Mouse (Mus musculus) spleen, adult 18-20 months (tissue): ENCODE data around the gene AI481877.
"Not testable (repeated sequence)": the region's sequence is repeated elsewhere in the genome, so short reads cannot be mapped to it uniquely, and the experiment has no call there.

ENCODE experiments used
- DNase-seq, 2 experiments: peaks; one replicate each; pipeline ENCODE4 v3.0.0; 2022; ENCODE audit warnings: mixed read lengths in 2 of 2

AI481877 gene

GRCm38 (mm10) chr4:59138507-59139033, at the start of gene AI481877:
TSS of gene AI481877 (minus strand) at chr4:59138983.
- DNase-seq = not testable (repeated sequence)

DNA sequence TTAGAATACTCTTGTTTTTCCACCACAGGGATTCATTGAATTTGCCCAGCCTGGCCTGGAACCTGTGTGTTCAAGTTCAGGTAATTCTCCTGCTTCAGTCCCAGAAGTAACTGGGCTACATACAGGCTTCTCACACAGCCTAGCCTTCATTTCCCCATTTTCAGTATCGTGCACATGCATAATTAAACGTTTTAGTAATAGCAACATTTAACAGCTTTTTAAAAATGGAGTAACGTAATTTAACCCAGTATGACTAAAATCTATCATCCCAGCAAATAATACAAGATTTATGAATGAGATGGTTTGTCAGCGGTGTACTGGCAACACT, 49.7 kb upstream of the AI481877 start:
- DNase-seq = no peak

GRCm38 (mm10) chr4:59187289-59187688, 48.5 kb upstream of the AI481877 start:
- peak in 1 of 2 experiments; percentile 51 for DNase-seq

DNA sequence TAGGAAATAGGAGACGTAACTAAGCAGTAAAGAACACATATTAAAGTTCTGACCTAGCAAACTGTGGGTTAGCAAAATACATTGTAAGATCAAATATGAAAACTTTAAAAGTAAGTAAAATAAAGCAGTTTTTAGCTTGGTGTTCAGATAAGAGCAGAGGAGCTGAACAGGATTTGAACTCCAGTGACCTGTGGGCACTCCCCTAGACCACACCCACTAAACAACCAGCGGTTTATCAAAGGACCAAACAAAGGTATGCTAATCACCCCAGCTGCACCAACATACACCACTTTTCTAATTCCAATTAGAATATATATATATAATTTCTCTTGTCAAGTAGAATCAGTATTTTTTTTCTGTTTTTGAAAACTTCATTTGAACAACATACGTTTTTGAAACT, 46.9 kb upstream of the AI481877 start:
- no peak for DNase-seq

DNA sequence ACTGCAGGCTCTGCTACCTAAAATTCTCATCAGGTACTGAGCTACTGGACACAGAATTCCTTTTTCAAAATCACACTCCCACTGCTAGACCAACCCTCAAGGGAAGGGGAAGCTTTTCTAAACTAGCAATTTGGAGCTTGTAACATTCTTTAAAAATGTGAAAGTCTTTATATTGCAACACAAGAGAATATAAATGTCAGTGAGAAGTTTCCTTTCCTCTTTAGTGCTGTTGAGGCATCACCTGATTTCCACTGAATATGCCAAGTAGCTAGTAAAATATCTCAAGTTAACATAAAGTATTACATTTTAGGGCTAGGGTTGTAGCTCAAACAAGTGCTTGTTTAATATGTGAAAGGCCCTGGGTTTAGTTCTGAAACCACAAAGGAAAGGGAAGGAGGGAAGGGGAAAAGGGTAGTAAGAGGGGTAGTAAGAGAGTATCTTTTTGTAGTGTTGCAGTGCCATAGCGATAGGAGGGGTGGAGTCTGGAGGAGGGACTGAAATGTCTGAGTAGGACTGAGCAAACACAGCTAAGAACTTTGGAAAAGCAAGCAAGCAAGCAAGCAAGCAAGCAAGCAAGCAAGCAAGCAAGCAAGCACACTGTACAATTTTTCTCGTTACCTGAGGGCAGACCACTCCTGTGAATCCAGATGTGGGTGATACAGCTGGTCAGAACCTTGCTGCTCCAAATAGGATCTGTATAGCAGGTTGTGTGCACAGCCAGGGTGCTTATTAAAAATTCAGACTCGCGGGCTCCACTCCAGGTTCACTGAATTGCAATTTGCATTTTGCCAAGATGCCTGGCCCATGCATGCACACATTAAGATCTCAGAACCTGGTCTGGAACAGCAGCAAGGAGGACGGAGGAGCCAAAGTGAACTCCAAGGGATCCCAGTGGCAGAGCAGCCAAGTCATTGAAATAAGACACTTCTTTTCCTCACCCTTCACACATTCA, 42.8 kb upstream of the AI481877 start:
- no peak for DNase-seq

- no peak for DNase-seq
These were observed 38.8 kb upstream of the AI481877 start for GRCm38 (mm10) chr4:59177566-59177965.

- DNase-seq = no peak
These were observed 37.1 kb upstream of the AI481877 start for GRCm38 (mm10) chr4:59175929-59176328.

GRCm38 (mm10) chr4:59175003-59175402, 36.2 kb upstream of the AI481877 start:
- DNase-seq = no peak

DNA sequence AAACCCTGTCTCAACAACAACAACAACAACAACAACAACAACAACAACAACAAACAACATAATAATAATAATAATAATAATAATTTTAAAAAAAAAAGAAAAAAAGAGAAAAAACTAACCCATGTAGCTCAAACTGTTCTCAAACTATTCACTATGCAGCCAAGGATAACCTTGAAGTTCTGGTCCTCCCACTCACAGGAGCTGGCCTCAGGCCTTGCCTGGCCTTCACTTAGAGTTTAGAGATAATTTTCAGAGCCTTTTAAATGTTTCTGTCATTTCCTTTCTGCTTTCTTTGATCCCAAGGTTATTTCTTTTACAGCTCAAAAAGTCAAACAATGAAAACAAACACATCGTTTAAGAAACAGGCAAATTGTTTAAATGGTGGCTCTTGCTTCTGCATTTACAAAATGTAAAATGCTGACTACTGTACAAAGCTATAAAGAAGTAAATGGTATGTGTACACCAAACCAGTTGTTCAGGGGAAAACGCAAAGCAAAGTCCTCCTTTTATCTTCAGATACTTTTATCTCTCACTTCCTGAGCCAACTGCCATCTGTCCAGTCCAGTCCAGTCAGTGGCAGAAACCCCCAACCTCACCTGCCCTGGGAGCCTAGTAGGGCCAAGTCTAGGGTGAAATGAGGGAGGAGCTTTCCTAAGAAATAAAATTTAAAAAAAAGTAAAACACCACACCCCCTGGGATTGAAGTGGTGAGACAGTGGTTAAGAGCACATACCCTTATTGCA, 34.6 kb upstream of the AI481877 start:
- DNase-seq = no peak

DNA sequence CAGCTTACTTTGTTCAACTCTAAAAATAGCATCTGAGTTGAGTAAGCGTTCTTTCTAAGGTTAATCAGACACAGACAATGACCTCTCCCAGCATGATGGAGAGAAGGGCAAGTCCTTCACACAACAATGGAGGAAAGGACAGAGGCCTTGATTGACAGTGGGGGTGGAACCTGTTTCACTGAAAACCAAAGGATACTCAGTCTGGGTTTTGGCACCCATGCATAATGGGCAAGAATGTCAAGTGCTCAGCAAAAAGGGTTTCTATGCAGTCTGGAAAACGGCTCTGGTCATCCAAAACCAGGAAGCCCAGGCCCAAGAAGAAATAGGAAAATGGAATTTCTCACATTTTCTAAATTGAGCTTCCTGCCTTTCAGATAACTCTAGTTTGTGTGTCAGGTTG, 33.8 kb upstream of the AI481877 start:
- DNase-seq = no peak

DNA sequence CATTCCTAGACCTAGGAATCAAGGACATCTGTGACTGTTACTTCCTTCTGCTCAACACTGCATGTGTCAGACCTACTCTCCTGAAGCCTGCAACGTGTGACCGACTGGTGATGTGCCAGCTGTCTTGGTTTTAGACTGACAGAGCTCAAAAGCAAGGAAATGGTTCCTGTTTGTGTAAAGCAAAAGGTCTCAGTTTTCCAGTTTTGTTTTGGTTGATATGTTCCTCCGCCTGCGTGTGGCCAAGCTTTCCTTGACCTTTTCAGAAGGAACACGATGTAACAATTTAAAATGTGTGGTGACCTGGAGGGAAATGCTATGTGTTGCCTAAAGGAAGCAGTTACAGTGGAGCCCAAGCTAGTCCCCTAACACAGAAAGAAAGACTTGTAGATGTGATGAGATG, 31.2 kb upstream of the AI481877 start:
- no peak for DNase-seq

DNA sequence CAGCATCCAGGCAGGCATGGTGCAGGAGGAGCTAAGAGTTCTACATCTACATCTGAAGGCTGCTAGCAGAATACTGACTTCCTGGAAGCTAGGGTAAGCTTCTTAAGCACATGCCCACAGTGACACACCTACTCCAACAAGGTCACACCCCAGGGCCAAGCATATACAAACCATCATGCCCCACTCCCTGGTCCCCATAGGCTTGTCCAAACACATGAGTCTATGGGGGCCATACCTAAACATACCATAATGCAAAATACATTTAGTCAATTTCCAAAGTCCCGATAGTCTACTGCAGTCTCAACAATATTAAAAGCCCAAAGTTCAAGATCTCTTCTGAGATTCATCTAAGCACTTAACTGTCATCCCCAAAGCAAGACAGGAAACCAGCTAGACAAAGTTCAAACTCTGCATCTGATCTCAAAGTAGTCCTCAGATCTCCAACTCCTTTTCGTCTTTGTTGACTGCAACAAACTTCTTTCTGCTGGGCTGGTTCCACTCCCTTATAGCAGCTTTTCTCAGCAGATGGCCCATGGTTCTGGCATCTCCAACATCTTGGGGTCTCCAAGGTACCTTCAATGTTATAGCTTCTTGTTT, 28.6 kb upstream of the AI481877 start:
- no peak for DNase-seq

DNA sequence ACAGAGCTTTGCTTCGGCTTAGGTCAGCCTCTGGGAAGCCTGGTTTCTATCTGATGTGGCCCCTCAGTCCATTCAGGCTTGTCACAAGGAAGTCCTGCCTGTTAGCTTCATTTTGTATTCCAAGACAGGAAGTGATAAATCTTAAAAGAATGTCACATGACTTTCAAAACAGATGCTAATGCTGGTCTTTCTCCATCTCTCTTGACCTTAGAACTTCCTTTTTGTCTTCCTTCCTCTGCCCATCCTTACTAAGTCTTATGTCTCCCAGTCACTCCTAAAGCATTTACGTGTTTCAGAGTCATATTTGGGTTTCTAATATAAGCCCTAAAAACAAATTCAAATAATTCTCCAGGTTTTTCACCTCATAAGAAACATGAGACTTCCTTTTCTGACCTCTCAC, 25.3 kb upstream of the AI481877 start:
- DNase-seq = no peak

DNA sequence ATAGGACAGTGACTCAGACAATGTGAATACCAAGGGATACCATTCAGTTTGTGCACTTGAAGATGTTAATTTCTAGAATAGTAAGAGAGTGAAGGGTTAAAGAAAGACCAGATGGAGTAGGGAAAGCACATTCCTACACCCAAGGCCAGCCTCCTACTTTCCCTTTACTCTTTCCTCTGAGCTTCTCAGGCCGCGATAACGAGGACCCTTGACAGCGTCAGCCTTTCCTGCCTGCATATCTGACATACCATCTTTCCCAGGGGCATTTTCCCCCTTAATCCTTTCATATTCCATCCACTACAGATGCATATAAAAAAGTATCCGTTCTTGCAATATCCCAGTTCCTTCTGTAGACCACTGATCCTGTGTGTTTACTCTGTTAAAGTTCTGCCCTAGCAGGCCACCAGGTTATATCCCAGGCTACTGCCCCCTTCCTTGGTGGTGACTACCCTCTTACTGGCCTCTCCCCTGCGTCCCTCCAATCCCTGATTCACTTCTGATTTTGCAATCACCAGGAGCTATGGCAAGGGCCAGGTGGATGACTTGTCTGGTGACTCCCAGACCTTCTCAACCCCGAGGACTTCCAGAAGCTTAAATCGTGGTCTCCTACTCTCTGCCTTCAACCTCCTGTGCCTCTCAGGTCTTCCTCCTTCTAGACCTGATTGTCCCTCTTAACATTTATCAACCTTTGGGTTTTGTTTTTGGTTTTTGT, 22.3 kb upstream of the AI481877 start:
- DNase-seq = no peak

DNA sequence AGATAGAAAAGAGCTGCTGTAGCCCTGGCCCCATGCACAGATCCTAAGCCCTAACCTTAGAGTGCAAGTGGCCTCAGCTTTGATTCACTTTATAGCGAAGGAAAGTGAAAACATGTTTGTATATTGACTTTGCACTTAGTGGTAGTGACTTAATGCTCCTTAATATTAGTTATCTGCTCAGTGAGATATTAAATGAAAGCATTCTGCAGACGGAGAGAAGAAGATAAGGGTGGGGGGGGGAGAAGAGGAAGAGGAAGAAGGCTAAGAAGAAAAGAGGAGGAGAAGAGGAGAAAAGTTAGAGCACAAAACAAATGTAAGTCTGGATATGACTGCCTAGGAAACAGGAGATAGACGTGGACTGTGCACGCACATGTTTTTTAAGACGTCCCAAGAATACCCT, 21.5 kb upstream of the AI481877 start:
- DNase-seq = no peak

- DNase-seq = no peak
These were observed 18.9 kb upstream of the AI481877 start for GRCm38 (mm10) chr4:59157654-59158053.

DNA sequence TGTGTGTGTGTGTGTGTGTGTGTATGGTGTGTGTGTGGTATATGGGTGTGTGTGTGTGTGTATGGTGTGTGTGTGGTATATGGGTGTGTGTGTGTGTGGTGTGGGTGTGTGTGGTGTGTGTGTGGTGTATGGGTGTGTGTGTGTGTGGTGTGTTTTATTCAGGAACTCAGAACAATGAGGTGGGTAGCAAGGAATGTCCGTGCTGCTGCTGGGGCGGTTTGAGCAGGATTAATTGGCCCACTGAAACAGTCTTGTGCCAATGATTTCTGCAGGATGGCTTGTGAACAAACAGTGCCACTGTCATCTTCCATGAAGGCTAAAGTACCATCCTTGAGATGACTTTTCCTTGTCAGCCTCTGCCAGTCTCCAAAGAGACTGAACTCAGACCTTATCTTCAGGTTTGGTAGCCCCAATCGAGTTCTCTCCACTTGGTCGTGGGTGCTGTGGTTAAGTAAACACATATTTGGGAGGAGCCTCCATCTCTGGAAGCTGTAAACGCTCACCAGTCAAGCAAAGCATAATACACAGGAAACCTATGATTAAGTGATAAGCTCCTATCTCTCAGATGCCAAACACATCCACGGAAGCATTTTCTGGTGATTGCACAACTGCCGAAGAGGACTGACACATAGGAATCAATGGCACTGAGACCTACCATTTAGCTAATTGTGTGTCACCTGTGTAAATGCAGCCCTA, 18.3 kb upstream of the AI481877 start:
- no peak for DNase-seq

- DNase-seq = no peak
These were observed 13.2 kb upstream of the AI481877 start for GRCm38 (mm10) chr4:59151953-59152352.

- no peak for DNase-seq
These were observed 12.1 kb upstream of the AI481877 start for GRCm38 (mm10) chr4:59150907-59151306.

DNA sequence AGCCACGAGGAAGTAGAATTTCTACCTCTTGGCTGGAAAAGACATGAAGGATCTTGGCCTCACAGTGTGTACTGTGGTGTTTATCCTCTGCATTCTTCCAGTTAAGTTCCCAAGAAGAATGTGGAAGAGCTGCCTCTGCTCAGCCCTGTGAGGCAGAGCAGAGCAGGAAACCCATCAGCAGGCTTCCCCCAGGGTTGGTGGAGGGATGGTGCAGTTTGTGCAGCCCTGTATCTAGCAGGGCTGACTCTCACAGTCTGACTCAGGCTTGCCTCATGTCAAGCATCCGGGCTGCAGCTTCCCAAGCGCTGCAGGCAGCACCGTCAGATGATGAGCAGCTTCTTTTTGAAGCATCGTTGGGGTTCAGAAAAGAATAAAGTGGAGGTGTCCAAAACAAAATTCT, 10.3 kb upstream of the AI481877 start:
- no peak for DNase-seq

DNA sequence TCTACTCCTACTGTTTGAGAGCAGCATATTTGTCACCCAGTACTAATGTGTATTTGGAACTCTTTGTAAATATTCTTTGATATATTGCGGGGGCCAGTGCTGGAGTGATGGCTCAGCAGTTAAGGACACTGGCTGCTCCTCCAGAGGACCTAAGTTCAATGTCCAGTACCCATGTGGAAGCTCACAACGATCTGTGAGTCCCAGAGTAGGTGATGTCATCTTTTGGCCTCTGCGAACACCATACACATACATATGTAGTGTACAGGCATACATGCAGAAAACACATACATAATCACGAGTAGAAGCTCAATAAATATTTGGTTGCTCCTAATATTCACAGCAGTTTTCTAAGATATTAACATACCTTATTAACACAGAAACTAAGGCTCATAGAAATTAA, 9.8 kb downstream of the AI481877 start:
- DNase-seq = no peak

DNA sequence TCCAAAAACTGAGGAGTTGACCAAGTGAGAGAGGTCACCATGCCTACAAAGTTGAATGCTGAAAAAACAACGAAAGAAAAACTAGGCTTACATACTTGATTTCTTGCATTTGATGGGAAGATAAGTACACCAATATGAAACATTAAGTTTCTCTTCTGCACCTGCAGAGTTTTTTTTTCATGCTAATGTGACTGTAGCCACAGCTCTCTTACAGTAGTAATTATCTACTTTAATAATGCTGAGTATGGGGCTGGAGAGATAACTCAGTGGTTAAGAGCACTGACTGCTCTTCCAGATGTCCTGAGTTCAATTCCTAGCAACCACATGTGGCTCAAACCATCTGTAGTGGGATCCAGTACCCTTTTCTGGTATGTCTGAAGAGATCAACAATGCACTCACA, 13.7 kb downstream of the AI481877 start:
- no peak for DNase-seq
